Mouse (Mus musculus): ENCODE measurements at regions not wholly inside any gene's neighbourhood (a gene's known extent, or its start where the extent isn't known, plus 50 kb on each side); places are given as distances from the start of the nearest gene placed in this dataset.

DNA sequence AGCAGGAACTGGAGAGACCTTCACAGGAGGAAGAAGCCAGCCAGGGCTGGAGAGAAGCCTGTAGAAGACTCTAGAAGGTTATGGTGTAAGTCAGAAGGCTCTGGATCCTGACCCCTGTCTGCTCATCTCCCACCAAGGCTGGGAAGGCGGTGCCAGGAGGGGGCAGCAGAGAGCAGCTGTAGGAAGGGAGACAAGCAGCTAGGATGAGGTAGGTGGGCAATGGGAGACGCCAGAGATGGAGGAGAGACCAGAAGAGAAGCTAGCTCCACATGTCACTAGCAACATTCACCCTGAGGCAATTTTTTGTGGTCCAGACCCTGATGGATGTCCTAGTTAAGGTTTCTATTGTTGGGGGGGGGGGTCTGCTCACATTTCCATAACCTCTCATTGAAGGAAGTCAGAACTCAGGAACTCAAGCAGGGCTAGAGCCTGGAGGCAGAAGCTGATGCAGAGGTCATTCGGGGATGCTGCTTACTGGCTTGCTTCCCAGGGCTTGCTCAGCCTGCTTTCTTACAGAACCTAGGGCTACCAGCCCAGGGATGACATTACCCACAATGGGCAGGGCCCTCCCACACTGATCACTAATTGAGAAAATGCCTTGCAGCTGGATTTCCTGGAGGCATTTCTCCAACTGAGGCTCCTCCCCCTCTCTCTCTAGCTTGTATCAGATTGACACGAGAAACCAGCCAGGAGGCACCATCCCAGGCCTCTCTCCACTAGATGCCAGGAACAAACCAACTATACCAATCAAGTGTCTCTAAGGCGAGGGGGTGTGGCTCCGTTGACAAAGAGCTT lies 144.7 kb upstream of the Rpl38 start:
- H3K4me1 ChIP-seq (ENCODE audit: control insufficient read depth in 1 of 2, insufficient read depth in 2 of 2), result no peaks in the 10 kb centered on the region
- no peaks in the 10 kb centered on the region for H3K36me3 ChIP-seq (replicated peaks in 1 of 2; ENCODE audit: control insufficient read depth in 1 of 2, insufficient read depth in 1 of 2, low read length in 1 of 2)
- no peak overlapping the region for H3K4me2 ChIP-seq (ENCODE audit: insufficient read depth, low read depth, poor library complexity, severe bottlenecking)
- no peak overlapping the region for H3K27ac ChIP-seq (ENCODE audit: insufficient read depth, low read depth)
- peak; percentile 62 for DNase-seq (ENCODE audit: extremely low read depth)
- H3K79me2 ChIP-seq (replicated peaks; ENCODE audit: control insufficient read depth, extremely low read depth, insufficient read depth, poor library complexity, severe bottlenecking), result no peaks in the 10 kb centered on the region
- dilution Hi-C loops (cut with MboI; ENCODE audit: extremely low pct_ligation_motif_present, extremely low pct_unique_long_range_greater_than_20kb, low sequenced_read_pairs), result no loop called here
- H3K9ac ChIP-seq (ENCODE audit: insufficient read depth, low read depth), result no peak overlapping the region
- peaks cover 81% of the 10 kb centered on the region for H3K27me3 ChIP-seq (replicated peaks)
- TF ChIP-seq CTCF (conservative IDR thresholded peaks at IDR 0.05 in 1 of 2, IDR thresholded peaks at IDR 0.05 in 1 of 2; ENCODE audit: low read depth in 2 of 2, low read length in 2 of 2) (peak; percentile 69 to 70), CHD2 (IDR thresholded peaks at IDR 0.05; ENCODE audit: low read length) (no peak), MEF2A (IDR thresholded peaks at IDR 0.05; ENCODE audit: borderline replicate concordance, low read depth, low read length) (no peak), ETS1 (conservative IDR thresholded peaks at IDR 0.05; ENCODE audit: low read depth, low read length) (no peak), RAD21 (IDR thresholded peaks at IDR 0.05; ENCODE audit: low read depth, low read length) (peak; percentile 38), SIN3A (IDR thresholded peaks at IDR 0.05; ENCODE audit: low read length) (no peak), TCF12 (IDR thresholded peaks at IDR 0.05; ENCODE audit: low read depth, low read length) (no peak), POLR2AphosphoS2 (IDR thresholded peaks at IDR 0.05; ENCODE audit: low read depth, low read length) (no peak), SMC3 (IDR thresholded peaks at IDR 0.05; ENCODE audit: low read depth, low read length) (peak; percentile 65), EP300 (IDR thresholded peaks at IDR 0.05; ENCODE audit: low read length) (no peak)
- no peaks in the 10 kb centered on the region for H3K9me3 ChIP-seq (replicated peaks; ENCODE audit: low read length)
- H3K4me3 ChIP-seq (replicated peaks in 1 of 3; ENCODE audit: low read depth in 2 of 3, low read length in 2 of 3, poor library complexity in 1 of 3), result no peak overlapping the region
- in situ Hi-C loops (cut with MboI; ENCODE audit: low pct_ligation_motif_present, low pct_unique_long_range_greater_than_20kb, low sequenced_read_pairs), result loop anchor here (25.0 kb wide), 1 partner anchor 114 kb away; no protein-coding TSS in a partner anchor

GRCm38 (mm10) chr11:114515278-114515677 lies 153.0 kb upstream of the Rpl38 start:
- H3K36me3 ChIP-seq (replicated peaks in 1 of 2; ENCODE audit: control insufficient read depth in 1 of 2, insufficient read depth in 1 of 2, low read length in 1 of 2), result no peaks in the 10 kb centered on the region
- in situ Hi-C loops (cut with MboI; ENCODE audit: low pct_ligation_motif_present, low pct_unique_long_range_greater_than_20kb, low sequenced_read_pairs), result loop anchor here (25.0 kb wide), 1 partner anchor 122 kb away; no protein-coding TSS in a partner anchor
- no peak overlapping the region for H3K27ac ChIP-seq (ENCODE audit: insufficient read depth, low read depth)
- DNase-seq (ENCODE audit: extremely low read depth), result no peak
- H3K4me1 ChIP-seq (ENCODE audit: control insufficient read depth in 1 of 2, insufficient read depth in 2 of 2), result no peaks in the 10 kb centered on the region
- H3K79me2 ChIP-seq (replicated peaks; ENCODE audit: control insufficient read depth, extremely low read depth, insufficient read depth, poor library complexity, severe bottlenecking), result no peaks in the 10 kb centered on the region
- H3K9ac ChIP-seq (ENCODE audit: insufficient read depth, low read depth), result no peak overlapping the region
- dilution Hi-C loops (cut with MboI; ENCODE audit: extremely low pct_ligation_motif_present, extremely low pct_unique_long_range_greater_than_20kb, low sequenced_read_pairs), result no loop called here
- peaks cover 83% of the 10 kb centered on the region for H3K27me3 ChIP-seq (replicated peaks)
- H3K9me3 ChIP-seq (replicated peaks; ENCODE audit: low read length), result peaks cover 2% of the 10 kb centered on the region
- no peak overlapping the region for H3K4me3 ChIP-seq (replicated peaks in 1 of 3; ENCODE audit: low read depth in 2 of 3, low read length in 2 of 3, poor library complexity in 1 of 3)
- no peak overlapping the region for H3K4me2 ChIP-seq (ENCODE audit: insufficient read depth, low read depth, poor library complexity, severe bottlenecking)
- no peak for TF ChIP-seq MAX (IDR thresholded peaks at IDR 0.05; ENCODE audit: low read length)
- no peak for TF ChIP-seq UBTF (IDR thresholded peaks at IDR 0.05; ENCODE audit: low read depth, low read length)
- no peak for TF ChIP-seq GABPA (IDR thresholded peaks at IDR 0.05; ENCODE audit: insufficient replicate concordance, low read depth, low read length)
- no peak for TF ChIP-seq MXI1 (IDR thresholded peaks at IDR 0.05; ENCODE audit: low read depth, low read length)
- no peak for TF ChIP-seq ZNF384 (IDR thresholded peaks at IDR 0.05; ENCODE audit: low read depth, low read length)
- no peak for TF ChIP-seq CTCF (conservative IDR thresholded peaks at IDR 0.05 in 1 of 2, IDR thresholded peaks at IDR 0.05 in 1 of 2; ENCODE audit: low read depth in 2 of 2, low read length in 2 of 2)
- no peak for TF ChIP-seq HCFC1 (IDR thresholded peaks at IDR 0.05; ENCODE audit: low read depth, low read length)

Measured in CH12.LX (cell line).